Mouse (Mus musculus) gastrocnemius, adult 8-10 months (tissue): ENCODE data around the gene Pan3. TPM values are rescaled to one million over a fixed set of nuclear protein-coding genes. Genes with fewer than 3 reads are reported as not detected.

Experiments used
- total RNA-seq, 4 experiments: library from RNA; stranded (reverse); gene quantifications; 2 replicates each; pipeline ENCODE4 v1.2.4; 2022

The Pan3 gene
- total RNA-seq, 4 experiments from 2014 or later, result 12.9 to 18.4 (median 15.4) TPM

Other genes starting within 250 kb of the Pan3 start
- gene Gsx1, start 241.5 kb upstream of the Pan3 start, total RNA-seq, result not detected
- gene Pdx1, start 160.2 kb upstream of the Pan3 start, total RNA-seq, result not detected
- not detected for gene Cdx2, start 122.9 kb upstream of the Pan3 start, total RNA-seq
- not detected for gene Urad, start 107.7 kb upstream of the Pan3 start, total RNA-seq
- not detected for gene Flt3, start 29.7 kb upstream of the Pan3 start, total RNA-seq